Mouse (Mus musculus): Measurements from ENCODE around the gene Dyrk3.

- TF ChIP-seq CTCF (IDR thresholded peaks at IDR 0.05; ENCODE audit: borderline replicate concordance, control insufficient read depth, extremely low read depth, insufficient read depth, low read length, poor library complexity) (no peak), POLR2A (IDR thresholded peaks at IDR 0.05; ENCODE audit: control insufficient read depth, extremely low read depth, insufficient read depth, low read length, poor library complexity) (no peak)
Measured at GRCm38 (mm10) chr1:131134231-131134630, 3.9 kb downstream of the Dyrk3 start.
